Mouse (Mus musculus): ENCODE data around the gene Nat14. TPM values are rescaled to one million over a fixed set of nuclear protein-coding genes. Genes with fewer than 3 reads are reported as not detected.

Nat14 gene
- polyA plus RNA-seq, 1 experiment = 0.78 TPM

GRCm38 (mm10) chr7:4964988-4965387 is 43.2 kb downstream of the Nat14 start:
- Histone ChIP-seq H3K27ac (ENCODE audit: insufficient read depth, low read depth, low read length) (no peak overlapping the region), H3K4me3 (ENCODE audit: insufficient read depth, low read length) (no peak overlapping the region), H3K4me1 (ENCODE audit: control insufficient read depth, insufficient read depth, low read length) (peaks cover 6% of the 10 kb centered on the region)
- TF ChIP-seq CTCF (IDR thresholded peaks at IDR 0.05; ENCODE audit: low read depth, low read length) (no peak), POLR2A (IDR thresholded peaks at IDR 0.05; ENCODE audit: borderline replicate concordance, low read depth, low read length) (no peak)

- no peak for TF ChIP-seq POLR2A (IDR thresholded peaks at IDR 0.05; ENCODE audit: borderline replicate concordance, low read depth, low read length)
- no peak for TF ChIP-seq CTCF (IDR thresholded peaks at IDR 0.05; ENCODE audit: low read depth, low read length)
- no peak within 1 kb of the TSS for H3K27ac ChIP-seq (ENCODE audit: insufficient read depth, low read depth, low read length)
- no peak within 1 kb of the TSS for H3K4me3 ChIP-seq (ENCODE audit: insufficient read depth, low read length)
- H3K4me1 ChIP-seq (ENCODE audit: control insufficient read depth, insufficient read depth, low read length) = peaks cover 23% of the 10 kb centered on the region
These were observed 49.2 kb downstream of the Nat14 start, which contains the start of gene Sbk3 for GRCm38 (mm10) chr7:4971068-4971467. Gene Sbk3, minus strand, starts transcription at chr7:4971168.

DNA sequence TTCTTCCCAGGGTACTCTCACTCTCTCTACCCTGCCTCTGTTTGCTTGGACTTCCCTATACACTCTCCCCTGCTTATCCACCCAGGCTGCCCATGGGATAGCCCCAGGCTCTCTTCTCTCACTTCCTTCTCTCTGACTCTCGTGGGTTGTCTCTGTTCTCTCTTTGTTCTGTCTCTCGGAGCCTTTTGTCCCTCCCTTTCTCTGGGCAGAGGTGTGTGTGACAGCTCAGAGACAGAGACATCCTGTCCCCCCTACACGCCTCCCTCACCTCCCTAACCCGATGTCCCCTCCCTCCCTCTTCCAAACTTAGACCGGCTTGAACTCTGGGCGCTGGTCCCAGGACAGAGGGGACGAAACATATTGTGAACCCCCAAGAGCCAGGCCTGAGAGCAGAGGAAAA is 49.9 kb downstream of the Nat14 start:
- Histone ChIP-seq H3K27ac (ENCODE audit: insufficient read depth, low read depth, low read length) (no peak overlapping the region), H3K4me1 (ENCODE audit: control insufficient read depth, insufficient read depth, low read length) (peaks cover 23% of the 10 kb centered on the region), H3K4me3 (ENCODE audit: insufficient read depth, low read length) (no peak overlapping the region)
- no peak for TF ChIP-seq CTCF (IDR thresholded peaks at IDR 0.05; ENCODE audit: low read depth, low read length)
- no peak for TF ChIP-seq POLR2A (IDR thresholded peaks at IDR 0.05; ENCODE audit: borderline replicate concordance, low read depth, low read length)

DNA sequence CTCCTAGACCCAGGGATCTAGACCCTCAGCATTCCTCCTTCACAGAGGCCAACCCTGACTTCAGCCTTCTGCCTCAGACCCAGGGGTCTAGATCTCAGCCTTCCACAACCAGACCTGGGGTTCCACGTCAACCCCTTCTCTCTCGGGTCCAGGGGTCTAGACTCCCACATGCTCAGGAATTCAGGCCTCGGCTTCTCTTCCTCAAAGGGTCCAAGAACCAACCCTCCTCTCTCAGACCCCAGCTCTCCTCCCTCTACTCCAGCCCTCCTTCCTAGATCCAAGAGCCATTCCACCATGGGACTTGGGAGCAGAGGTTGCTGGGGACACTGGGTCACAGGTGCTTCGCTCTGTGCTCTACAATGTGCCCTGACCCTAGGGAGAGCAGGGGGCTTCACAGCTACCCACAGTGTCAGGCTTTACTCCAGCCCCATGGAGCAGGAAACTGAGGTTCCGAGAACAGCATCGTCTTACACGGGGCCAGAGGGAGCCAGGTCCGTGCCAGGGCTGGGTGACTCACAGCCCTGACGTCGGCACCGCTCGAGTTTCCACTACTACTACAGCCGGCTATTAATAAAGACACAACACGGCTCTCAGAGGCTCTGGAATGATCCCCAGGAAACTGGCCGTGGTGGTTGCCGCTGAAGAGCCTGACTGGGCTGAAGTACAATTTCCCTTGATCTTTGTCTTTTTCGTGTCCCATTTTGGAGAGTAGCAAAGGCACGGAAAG is 50.7 kb downstream of the Nat14 start:
- Histone ChIP-seq H3K4me1 (ENCODE audit: control insufficient read depth, insufficient read depth, low read length) (peaks cover 23% of the 10 kb centered on the region), H3K4me3 (ENCODE audit: insufficient read depth, low read length) (no peak overlapping the region), H3K27ac (ENCODE audit: insufficient read depth, low read depth, low read length) (no peak overlapping the region)
- TF ChIP-seq CTCF (IDR thresholded peaks at IDR 0.05; ENCODE audit: low read depth, low read length) (no peak), POLR2A (IDR thresholded peaks at IDR 0.05; ENCODE audit: borderline replicate concordance, low read depth, low read length) (no peak)

Other genes starting within 250 kb of the Nat14 start
- 24.7 and 26.7 TPM in 2 replicates for gene Hspbp1, start 237.0 kb upstream of the Nat14 start, polyA plus RNA-seq (2012; ENCODE audit: insufficient read depth, insufficient read length, missing spikeins)
- 0.64 TPM in 1 of 2 replicates, not detected in the other for gene Brsk1, start 231.4 kb upstream of the Nat14 start, polyA plus RNA-seq (2012; ENCODE audit: insufficient read depth, insufficient read length, missing spikeins)
- 33.6 and 36.4 TPM in 2 replicates for gene Tmem150b, start 196.8 kb upstream of the Nat14 start, polyA plus RNA-seq (2012; ENCODE audit: insufficient read depth, insufficient read length, missing spikeins)
- 109 and 120 TPM in 2 replicates for gene Kmt5c, start 181.9 kb upstream of the Nat14 start, polyA plus RNA-seq (2012; ENCODE audit: insufficient read depth, insufficient read length, missing spikeins)
- gene Cox6b2, start 168.9 kb upstream of the Nat14 start, polyA plus RNA-seq (2012; ENCODE audit: insufficient read depth, insufficient read length, missing spikeins) = 8.0 and 8.1 TPM in 2 replicates
- gene Fam71e2, start 150.7 kb upstream of the Nat14 start, polyA plus RNA-seq (2012; ENCODE audit: insufficient read depth, insufficient read length, missing spikeins) = not detected in 2 replicates
- not detected in 2 replicates for gene Il11, start 139.2 kb upstream of the Nat14 start, polyA plus RNA-seq (2012; ENCODE audit: insufficient read depth, insufficient read length, missing spikeins)
- gene Tmem190, start 139.1 kb upstream of the Nat14 start, polyA plus RNA-seq (2012; ENCODE audit: insufficient read depth, insufficient read length, missing spikeins) = not detected in 2 replicates
- gene Tmem238, start 132.4 kb upstream of the Nat14 start, polyA plus RNA-seq (2012; ENCODE audit: insufficient read depth, insufficient read length, missing spikeins) = 2.1 and 3.6 TPM in 2 replicates
- 636 and 681 TPM in 2 replicates for gene Rpl28, start 129.2 kb upstream of the Nat14 start, polyA plus RNA-seq (2012; ENCODE audit: insufficient read depth, insufficient read length, missing spikeins)
- gene Ube2s, start 109.4 kb upstream of the Nat14 start, polyA plus RNA-seq (2012; ENCODE audit: insufficient read depth, insufficient read length, missing spikeins) = 109 and 131 TPM in 2 replicates
- not detected in 2 replicates for gene Shisa7, start 77.3 kb upstream of the Nat14 start, polyA plus RNA-seq (2012; ENCODE audit: insufficient read depth, insufficient read length, missing spikeins)
- 20.4 and 21.2 TPM in 2 replicates for gene Isoc2b, start 51.8 kb upstream of the Nat14 start, polyA plus RNA-seq (2012; ENCODE audit: insufficient read depth, insufficient read length, missing spikeins)
- gene Isoc2a, start 44.9 kb upstream of the Nat14 start, polyA plus RNA-seq (2012; ENCODE audit: insufficient read depth, insufficient read length, missing spikeins) = 15.5 and 16.4 TPM in 2 replicates
- not detected in 2 replicates for gene Gm36210, start 15.5 kb upstream of the Nat14 start, polyA plus RNA-seq (2012; ENCODE audit: insufficient read depth, insufficient read length, missing spikeins)
- gene Zfp628, start 6.8 kb upstream of the Nat14 start, polyA plus RNA-seq (2012; ENCODE audit: insufficient read depth, insufficient read length, missing spikeins) = 7.1 and 8.7 TPM in 2 replicates
- 0.24 TPM in 1 of 2 replicates, not detected in the other for gene Ssc5d, start 3.8 kb downstream of the Nat14 start, polyA plus RNA-seq (2012; ENCODE audit: insufficient read depth, insufficient read length, missing spikeins)
- gene Sbk2, start 42.4 kb downstream of the Nat14 start, polyA plus RNA-seq (2012; ENCODE audit: insufficient read depth, insufficient read length, missing spikeins) = 0.58 TPM in 1 of 2 replicates, not detected in the other
- not detected in 2 replicates for gene Sbk3, start 49.1 kb downstream of the Nat14 start, polyA plus RNA-seq (2012; ENCODE audit: insufficient read depth, insufficient read length, missing spikeins)
- gene Zfp579, start 74.1 kb downstream of the Nat14 start, polyA plus RNA-seq (2012; ENCODE audit: insufficient read depth, insufficient read length, missing spikeins) = 33.6 and 34.6 TPM in 2 replicates
- 32.9 and 36.4 TPM in 2 replicates for gene Zfp524, start 92.4 kb downstream of the Nat14 start, polyA plus RNA-seq (2012; ENCODE audit: insufficient read depth, insufficient read length, missing spikeins)
- 20.5 and 23.6 TPM in 2 replicates for gene Fiz1, start 92.7 kb downstream of the Nat14 start, polyA plus RNA-seq (2012; ENCODE audit: insufficient read depth, insufficient read length, missing spikeins)
- gene Gm44973, start 93.5 kb downstream of the Nat14 start, polyA plus RNA-seq (2012; ENCODE audit: insufficient read depth, insufficient read length, missing spikeins) = not detected in 2 replicates
- 19.8 and 30.1 TPM in 2 replicates for gene Zfp865, start 98.3 kb downstream of the Nat14 start, polyA plus RNA-seq (2012; ENCODE audit: insufficient read depth, insufficient read length, missing spikeins)
- 0.43 and 0.61 TPM in 2 replicates for gene Ccdc106, start 98.5 kb downstream of the Nat14 start, polyA plus RNA-seq (2012; ENCODE audit: insufficient read depth, insufficient read length, missing spikeins)
- not detected in 2 replicates for gene 4632433K11Rik, start 112.1 kb downstream of the Nat14 start, polyA plus RNA-seq (2012; ENCODE audit: insufficient read depth, insufficient read length, missing spikeins)
- gene Zfp784, start 116.4 kb downstream of the Nat14 start, polyA plus RNA-seq (2012; ENCODE audit: insufficient read depth, insufficient read length, missing spikeins) = 2.6 and 3.8 TPM in 2 replicates
- 6.1 and 7.7 TPM in 2 replicates for gene Zfp580, start 129.5 kb downstream of the Nat14 start, polyA plus RNA-seq (2012; ENCODE audit: insufficient read depth, insufficient read length, missing spikeins)
- 151 and 160 TPM in 2 replicates for gene U2af2, start 140.1 kb downstream of the Nat14 start, polyA plus RNA-seq (2012; ENCODE audit: insufficient read depth, insufficient read length, missing spikeins)
- 198 and 202 TPM in 2 replicates for gene Epn1, start 158.2 kb downstream of the Nat14 start, polyA plus RNA-seq (2012; ENCODE audit: insufficient read depth, insufficient read length, missing spikeins)
- gene Rfpl4, start 194.9 kb downstream of the Nat14 start, polyA plus RNA-seq (2012; ENCODE audit: insufficient read depth, insufficient read length, missing spikeins) = not detected in 2 replicates
- 1.1 TPM in 1 of 2 replicates, not detected in the other for gene Rasl2-9, start 203.9 kb downstream of the Nat14 start, polyA plus RNA-seq (2012; ENCODE audit: insufficient read depth, insufficient read length, missing spikeins)
- 0.17 TPM in 1 of 2 replicates, not detected in the other for gene Vmn1r55, start 227.6 kb downstream of the Nat14 start, polyA plus RNA-seq (2012; ENCODE audit: insufficient read depth, insufficient read length, missing spikeins)